ENCODE assay signal across 25 mouse cellular contexts in genomic region chr4:107904252-107904651, GRCm38 (mm10). TPM values are rescaled to one million over a fixed set of nuclear protein-coding genes. Genes with fewer than 3 reads are reported as not detected.
DNase-seq lines count a peak whose midpoint lies in the region; ATAC-seq and TF ChIP-seq lines count a peak whose summit lies in the region.
"Had no signal": no experiment of that assay in that cellular context is flagged by ENCODE, and none has a peak within 500 bp of the region (broad histone marks: within the 10 kb centered on the region; RNA-seq: fewer than 3 reads in every experiment).

No protein-coding gene starts in this region.

- peaks cover 9% of the 10 kb centered on the region for H3K4me1 ChIP-seq in liver, postnatal 0 days (ENCODE audit: insufficient read depth)
- H3K4me1 ChIP-seq in liver, embryonic 11.5 days (replicated peaks; ENCODE audit: control insufficient read depth, insufficient read depth, low read length): peaks cover 12% of the 10 kb centered on the region
- H3K4me1 ChIP-seq in liver, embryonic 14.5 days (replicated peaks; ENCODE audit: control insufficient read depth in 2 of 2, insufficient read depth in 2 of 2, low read length in 1 of 2): peaks cover 0 to 9% of the 10 kb centered on the region in 2 experiments; a peak in 1 of 4 replicates
- H3K4me1 ChIP-seq in hindbrain, embryonic 16.5 days (ENCODE audit: control insufficient read depth, insufficient read depth, low read depth, low read length): no peaks in the 10 kb centered on the region
- H3K4me1 ChIP-seq in lung, adult 2 months (ENCODE audit: control insufficient read depth, insufficient read depth, low read length): no peaks in the 10 kb centered on the region
- H3K4me1 ChIP-seq: embryonic facial prominence, embryonic 12.5 days; embryonic facial prominence, embryonic 15.5 days; heart, embryonic 13.5 days had no signal

- 53% methylated on average over 10 of the region's 10 CpGs for WGBS in liver, postnatal 0 days (ENCODE audit: insufficient replicate concordance)
- 46% methylated on average over 10 of the region's 10 CpGs for WGBS in liver, embryonic 11.5 days
- WGBS in liver, embryonic 14.5 days (ENCODE audit: insufficient replicate concordance): 23% methylated on average over 10 of the region's 10 CpGs
- 94% methylated on average over 10 of the region's 10 CpGs for WGBS in hindbrain, embryonic 16.5 days
- whole genome bisulfite sequencing in lung, adult 2 months: 84% methylated on average over 10 of the region's 10 CpGs

- no peak overlapping the region for H3K4me3 ChIP-seq in liver, postnatal 0 days (ENCODE audit: low read depth, low read length)
- no peak overlapping the region for H3K4me3 ChIP-seq in liver, embryonic 11.5 days (ENCODE audit: low read depth, low read length)
- H3K4me3 ChIP-seq in liver, embryonic 14.5 days (ENCODE audit: insufficient read depth in 1 of 2, low read depth in 2 of 2, low read length in 2 of 2): no peak overlapping the region
- no peak overlapping the region for H3K4me3 ChIP-seq in hindbrain, embryonic 16.5 days (ENCODE audit: low read length)
- H3K4me3 ChIP-seq in lung, adult 2 months (replicated peaks; ENCODE audit: extremely low read depth, low read depth, low read length): no peak overlapping the region
- H3K4me3 ChIP-seq: embryonic facial prominence, embryonic 12.5 days; embryonic facial prominence, embryonic 15.5 days; heart, embryonic 13.5 days had no signal

- no peak for TF ChIP-seq CTCF in liver, postnatal 0 days (IDR thresholded peaks at IDR 0.05; ENCODE audit: low read depth)
- no peak for TF ChIP-seq CTCF in liver, embryonic 14.5 days (IDR thresholded peaks at IDR 0.05; ENCODE audit: low read depth)
- TF ChIP-seq CTCF in lung, adult 2 months (IDR thresholded peaks at IDR 0.05; ENCODE audit: insufficient read depth, low read length): no peak

- H3K9me3 ChIP-seq in liver, postnatal 0 days (ENCODE audit: low read length): no peaks in the 10 kb centered on the region
- H3K9me3 ChIP-seq in liver, embryonic 11.5 days (ENCODE audit: control insufficient read depth, low read length): no peaks in the 10 kb centered on the region
- no peaks in the 10 kb centered on the region for H3K9me3 ChIP-seq in liver, embryonic 14.5 days (ENCODE audit: control insufficient read depth, low read length)
- no peaks in the 10 kb centered on the region for H3K9me3 ChIP-seq in hindbrain, embryonic 16.5 days (ENCODE audit: control insufficient read depth, low read length)
- H3K9me3 ChIP-seq: embryonic facial prominence, embryonic 12.5 days; embryonic facial prominence, embryonic 15.5 days; G1E; heart, embryonic 13.5 days had no signal

- no peaks in the 10 kb centered on the region for H3K27me3 ChIP-seq in liver, postnatal 0 days (ENCODE audit: insufficient read depth, low read length)
- no peaks in the 10 kb centered on the region for H3K27me3 ChIP-seq in liver, embryonic 11.5 days (replicated peaks; ENCODE audit: control insufficient read depth, insufficient read depth, low read length)
- H3K27me3 ChIP-seq in liver, embryonic 14.5 days (ENCODE audit: control insufficient read depth, insufficient read depth, low read length): no peaks in the 10 kb centered on the region
- no peaks in the 10 kb centered on the region for H3K27me3 ChIP-seq in hindbrain, embryonic 16.5 days (replicated peaks; ENCODE audit: control insufficient read depth, insufficient read depth, low read length)
- H3K27me3 ChIP-seq: CH12.LX; embryonic facial prominence, embryonic 12.5 days; embryonic facial prominence, embryonic 15.5 days; heart, embryonic 13.5 days; Patski had no signal

- peaks cover 29% of the 10 kb centered on the region for H3K36me3 ChIP-seq in liver, postnatal 0 days (replicated peaks; ENCODE audit: insufficient read depth, low read length)
- peaks cover 16% of the 10 kb centered on the region; the same call in 1 of the 2 replicates for H3K36me3 ChIP-seq in liver, embryonic 11.5 days (ENCODE audit: control insufficient read depth, insufficient read depth, low read length)
- H3K36me3 ChIP-seq in liver, embryonic 14.5 days (replicated peaks; ENCODE audit: control insufficient read depth, insufficient read depth, low read depth): peaks cover 5% of the 10 kb centered on the region; the same call in 1 of the 2 replicates
- no peaks in the 10 kb centered on the region; the same call in 1 of the 2 replicates for H3K36me3 ChIP-seq in hindbrain, embryonic 16.5 days (ENCODE audit: control insufficient read depth, insufficient read depth, low read length)

- TF ChIP-seq POLR2A in lung, adult 2 months (IDR thresholded peaks at IDR 0.05; ENCODE audit: borderline replicate concordance, extremely low read depth, low read depth, low read length): no peak

- no peak overlapping the region for H3K4me2 ChIP-seq in liver, postnatal 0 days (ENCODE audit: low read depth, low read length)
- H3K4me2 ChIP-seq in liver, embryonic 11.5 days: peak overlapping the region; percentile 9; the same call in 1 of the 2 replicates
- no peak overlapping the region for H3K4me2 ChIP-seq in liver, embryonic 14.5 days (ENCODE audit: low read depth)
- H3K4me2 ChIP-seq in hindbrain, embryonic 16.5 days (ENCODE audit: low read length): no peak overlapping the region
- H3K4me2 ChIP-seq: embryonic facial prominence, embryonic 12.5 days; embryonic facial prominence, embryonic 15.5 days; heart, embryonic 13.5 days; hindbrain, embryonic 14.5 days had no signal

- TF ChIP-seq EP300 in liver, postnatal 0 days (IDR thresholded peaks at IDR 0.05; ENCODE audit: low read depth): no peak
- no peak for TF ChIP-seq EP300 in liver, embryonic 14.5 days (IDR thresholded peaks at IDR 0.05; ENCODE audit: low read depth)

- H3K27ac ChIP-seq in liver, postnatal 0 days (ENCODE audit: low read depth): no peak overlapping the region
- no peak overlapping the region for H3K27ac ChIP-seq in liver, embryonic 11.5 days (ENCODE audit: low read depth, low read length)
- no peak overlapping the region for H3K27ac ChIP-seq in liver, embryonic 14.5 days
- H3K27ac ChIP-seq in hindbrain, embryonic 16.5 days (ENCODE audit: low read depth, low read length): no peak overlapping the region
- H3K27ac ChIP-seq: embryonic facial prominence, embryonic 12.5 days; embryonic facial prominence, embryonic 15.5 days; heart, embryonic 13.5 days; hindbrain, embryonic 14.5 days had no signal

- DNase-seq in liver: peak; percentile 33
- DNase-seq in liver, postnatal 0 days: no peak
- DNase-seq in liver, embryonic 11.5 days (ENCODE audit: low spot score): peak; percentile 36
- DNase-seq in liver, embryonic 14.5 days (ENCODE audit: low read depth in 3 of 3, low spot score in 3 of 3): no peak
- DNase-seq in lung, adult 2 months: no peak
- DNase-seq: adrenal gland, postnatal 10 days; adrenal gland, postnatal 36 days; B cell, adult 2 months; cerebellum, adult 18-20 months; cerebellum, adult 9-10 months; cerebellum, postnatal 14 days; forebrain, postnatal 0 days; gastrocnemius, postnatal 25 days; heart, adult 18-20 months; heart, postnatal 14 days; heart, postnatal 4 days had no signal

- no peak for ATAC-seq in liver, postnatal 0 days
- peak; percentile 77 for ATAC-seq in liver, embryonic 11.5 days (replicated peaks; ENCODE audit: low FRiP score)
- peak; percentile 56; the same call in 1 of the 2 replicates for ATAC-seq in liver, embryonic 14.5 days (ENCODE audit: insufficient read depth)
- no peak for ATAC-seq in hindbrain, embryonic 16.5 days
- ATAC-seq: forebrain, embryonic 14.5 days; forebrain, postnatal 0 days; Patski had no signal

- H3K9ac ChIP-seq in liver, postnatal 0 days (replicated peaks): no peak overlapping the region
- H3K9ac ChIP-seq in liver, embryonic 11.5 days (ENCODE audit: low read depth, low read length): no peak overlapping the region
- no peak overlapping the region for H3K9ac ChIP-seq in liver, embryonic 14.5 days (replicated peaks)
- H3K9ac ChIP-seq in hindbrain, embryonic 16.5 days (ENCODE audit: low read depth, low read length): no peak overlapping the region
- H3K9ac ChIP-seq: embryonic facial prominence, embryonic 12.5 days; embryonic facial prominence, embryonic 15.5 days; forebrain, postnatal 0 days; heart, embryonic 13.5 days; hindbrain, embryonic 14.5 days had no signal

RNA-seq across cellular contexts. Expression of gene 0610037L13Rik, which starts 14.6 kb away (rescaled TPM):
- 44.4 and 45.8 TPM in 2 replicates for polyA plus RNA-seq in liver, postnatal 0 days (2015; fragmentation: Nextera tagmentation; extraction: Ambion mirVana)
- polyA plus RNA-seq in liver, embryonic 11.5 days (2014; fragmentation: Nextera tagmentation; extraction: Ambion mirVana): 89.2 and 90.7 TPM in 2 replicates
- 16.1 and 30.5 TPM in 2 replicates for polyA plus RNA-seq in liver, embryonic 14.5 days (2012; rRNA removed)
- polyA plus RNA-seq in liver, embryonic 14.5 days (2014; fragmentation: Nextera tagmentation; extraction: Ambion mirVana): 39.4 and 40.4 TPM in 2 replicates
- polyA plus RNA-seq in hindbrain, embryonic 16.5 days (2015; fragmentation: Nextera tagmentation; extraction: Ambion mirVana): 95.5 and 98.6 TPM in 2 replicates
- 31.5 and 40.9 TPM in 2 replicates for polyA plus RNA-seq in lung, adult 2 months (2012; rRNA removed)

RNA-seq across cellular contexts. Expression of gene Cpt2, which starts 19.2 kb away (rescaled TPM):
- polyA plus RNA-seq in liver, postnatal 0 days (2015; fragmentation: Nextera tagmentation; extraction: Ambion mirVana): 99.3 and 100 TPM in 2 replicates
- 52.8 and 63.7 TPM in 2 replicates for polyA plus RNA-seq in liver, embryonic 11.5 days (2014; fragmentation: Nextera tagmentation; extraction: Ambion mirVana)
- polyA plus RNA-seq in liver, embryonic 14.5 days (2012; rRNA removed): 21.5 and 25.8 TPM in 2 replicates
- 36.5 and 46.6 TPM in 2 replicates for polyA plus RNA-seq in liver, embryonic 14.5 days (2014; fragmentation: Nextera tagmentation; extraction: Ambion mirVana)
- 16.3 and 19.1 TPM in 2 replicates for polyA plus RNA-seq in hindbrain, embryonic 16.5 days (2015; fragmentation: Nextera tagmentation; extraction: Ambion mirVana)
- polyA plus RNA-seq in lung, adult 2 months (2012; rRNA removed): 65.3 and 68.3 TPM in 2 replicates

RNA-seq across cellular contexts. Expression of gene Magoh, which starts 24.7 kb away (rescaled TPM):
- polyA plus RNA-seq in liver, postnatal 0 days (2015; fragmentation: Nextera tagmentation; extraction: Ambion mirVana): 66.1 and 67.5 TPM in 2 replicates
- 215 and 224 TPM in 2 replicates for polyA plus RNA-seq in liver, embryonic 11.5 days (2014; fragmentation: Nextera tagmentation; extraction: Ambion mirVana)
- polyA plus RNA-seq in liver, embryonic 14.5 days (2012; rRNA removed): 60.3 and 100 TPM in 2 replicates
- 111 and 116 TPM in 2 replicates for polyA plus RNA-seq in liver, embryonic 14.5 days (2014; fragmentation: Nextera tagmentation; extraction: Ambion mirVana)
- 87.7 and 88.8 TPM in 2 replicates for polyA plus RNA-seq in hindbrain, embryonic 16.5 days (2015; fragmentation: Nextera tagmentation; extraction: Ambion mirVana)
- 22.3 and 39.3 TPM in 2 replicates for polyA plus RNA-seq in lung, adult 2 months (2012; rRNA removed)

Comparison
In these comparisons a context has a peak if more than half of its experiments do, and no peak if none do; other contexts are left out.
1. DNase-seq: peak in liver (single experiment) and liver, embryonic 11.5 days (single experiment); none in liver, postnatal 0 days (single experiment), liver, embryonic 14.5 days (0 of 3) and lung, adult 2 months (single experiment).
2. ATAC-seq: peak in liver, embryonic 11.5 days (single experiment) and liver, embryonic 14.5 days (single experiment); none in liver, postnatal 0 days (single experiment) and hindbrain, embryonic 16.5 days (single experiment).